Mouse (Mus musculus) heart, embryonic 12.5 days (tissue): ENCODE data around the gene Rtn2. TPM values are rescaled to one million over a fixed set of nuclear protein-coding genes. Genes with fewer than 3 reads are reported as not detected.
"Not testable (repeated sequence)": the region's sequence is repeated elsewhere in the genome, so short reads cannot be mapped to it uniquely, and the experiment has no call there.

ENCODE experiments used
- ATAC-seq: fragments of 200-750 bp; cut with Nextera tagmentation; 2 replicates; pipeline ENCODE4 v1.8.0; 2017; ENCODE audit warnings: moderate TSS enrichment, moderate library complexity; ENCODE audit not compliant: insufficient number of reproducible peaks, low FRiP score
- H3K27ac ChIP-seq: fragments of 300-500 bp; sonication (generic); 2 replicates; pipeline ENCODE4 v1.5.1; 2016; ENCODE audit warnings: mild to moderate bottlenecking, moderate library complexity; ENCODE audit not compliant: poor library complexity, severe bottlenecking
- H3K27me3 ChIP-seq: fragments of 300-500 bp; sonication (generic); replicated peaks from 2 replicates; pipeline ENCODE4 v1.6.1; 2016; ENCODE audit warnings: mild to moderate bottlenecking, moderate library complexity
- H3K36me3 ChIP-seq: fragments of 300-500 bp; sonication (generic); 2 replicates; pipeline ENCODE4 v1.6.1; 2016; ENCODE audit warnings: mild to moderate bottlenecking, moderate library complexity
- H3K4me1 ChIP-seq: fragments of 300-500 bp; sonication (generic); replicated peaks from 2 replicates; pipeline ENCODE4 v1.6.1; 2016; ENCODE audit warnings: mild to moderate bottlenecking
- H3K4me2 ChIP-seq: fragments of 300-500 bp; sonication (generic); 2 replicates; pipeline ENCODE4 v1.6.1; 2016; ENCODE audit warnings: mild to moderate bottlenecking, moderate library complexity
- H3K4me3 ChIP-seq: fragments of 300-500 bp; sonication (generic); 2 replicates; pipeline ENCODE4 v1.5.1; 2016; ENCODE audit warnings: mild to moderate bottlenecking
- H3K9ac ChIP-seq: fragments of 300-500 bp; sonication (generic); 2 replicates; pipeline ENCODE4 v1.6.1; 2016; ENCODE audit warnings: mild to moderate bottlenecking, moderate library complexity
- H3K9me3 ChIP-seq: fragments of 300-500 bp; sonication (generic); replicated peaks from 2 replicates; pipeline ENCODE4 v1.6.1; 2016; ENCODE audit warnings: mild to moderate bottlenecking, moderate library complexity
- WGBS: fragments of 180-500 bp; shearing (Covaris S2); methylation state at CpG from one replicate; pipeline ENCODE4 v1.1.7; 2016; 5-methylcytosine and 5-hydroxymethylcytosine counted together
- polyA plus RNA-seq: library from polyadenylated mRNA; unstranded; fragments of >200 nt; fragmentation: Nextera tagmentation; extraction: Ambion mirVana; gene quantifications from 2 replicates; pipeline ENCODE4 v1.2.1, GENCODE M21; 2016

Rtn2 gene
- polyA plus RNA-seq, 1 experiment from 2014 or later: 23.6 TPM

DNA sequence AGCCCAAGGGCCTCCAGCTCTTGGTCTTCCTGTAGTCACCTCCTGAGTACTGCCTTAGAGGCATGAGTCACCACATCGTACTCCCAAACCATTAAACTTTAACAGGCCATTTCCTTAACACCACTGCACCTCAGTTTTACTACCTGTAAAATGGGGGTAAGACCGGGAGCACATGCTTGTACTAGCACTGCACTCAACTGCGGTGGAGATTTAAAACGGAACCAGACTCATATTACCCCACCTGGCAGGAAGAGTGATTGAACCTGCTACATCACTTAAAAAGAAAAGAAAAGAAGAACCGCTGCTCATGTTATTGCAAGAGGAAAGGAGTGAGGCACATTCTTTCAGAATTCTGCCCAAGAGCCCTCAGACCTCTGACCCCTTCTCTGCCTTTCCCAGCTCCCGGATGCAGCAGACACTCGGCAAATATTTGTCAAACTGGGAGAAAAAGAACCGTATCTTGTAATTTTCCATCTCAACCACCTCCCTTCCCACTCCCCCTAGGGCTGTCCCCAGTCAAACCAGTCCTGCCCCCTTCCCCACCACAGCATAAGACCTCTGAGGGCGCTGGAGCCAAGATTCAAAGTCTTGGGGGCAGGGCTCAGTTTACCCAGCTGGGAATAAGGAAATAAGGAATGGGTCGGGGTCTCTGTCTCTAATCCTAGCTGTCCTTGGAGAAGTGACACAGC is 13.3 kb upstream of the Rtn2 start:
- Histone ChIP-seq H3K36me3 (peaks cover 36% of the 10 kb centered on the region), H3K4me1 (peaks cover 56% of the 10 kb centered on the region), H3K9me3 (no peaks in the 10 kb centered on the region), H3K4me2 (peak overlapping the region; percentile 99), H3K4me3 (peak overlapping the region; percentile 98), H3K27ac (peak overlapping the region; percentile 99), H3K9ac (peak overlapping the region; percentile 99), H3K27me3 (no peaks in the 10 kb centered on the region)
- 37% methylated on average over 10 of the region's 10 CpGs for WGBS
- 0 out of 2 replicates have a peak, but pooled peaks have one; percentile 24 for ATAC-seq

DNA sequence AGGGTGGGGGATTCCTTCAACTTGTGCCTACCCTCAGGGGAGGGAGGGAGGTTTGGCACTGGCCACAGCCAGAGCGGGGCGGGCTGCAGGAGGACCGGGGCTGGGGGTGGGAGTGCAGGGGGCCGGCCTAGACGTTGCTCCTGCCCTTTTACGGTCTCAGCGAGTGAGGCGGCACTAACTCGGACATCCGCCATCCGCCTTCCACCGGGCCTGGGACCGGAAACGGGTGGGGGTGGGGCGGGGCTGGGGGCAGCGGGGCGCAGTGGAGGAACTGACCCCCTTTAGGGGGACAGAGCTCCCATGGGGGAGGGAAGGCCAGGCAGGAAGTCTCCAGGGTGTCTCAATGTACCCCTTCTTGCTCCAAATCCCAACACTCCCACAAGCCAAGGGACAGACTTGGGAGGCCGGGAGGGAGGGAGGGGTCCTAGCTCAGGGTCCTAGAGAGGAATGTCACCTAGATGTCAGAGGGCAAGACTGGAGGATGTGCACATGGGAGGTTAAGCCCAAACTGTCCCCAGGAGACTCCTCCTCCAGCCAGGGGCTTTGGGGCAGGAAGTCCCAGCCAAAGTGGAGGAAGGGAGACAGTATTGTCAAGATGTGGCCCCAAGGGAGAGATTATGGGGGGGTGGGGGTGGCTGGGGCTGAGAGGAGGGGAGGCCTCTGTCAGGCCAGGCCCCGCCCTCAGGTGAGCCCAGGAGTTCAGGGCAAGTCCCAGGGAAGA is 12.5 kb upstream of the Rtn2 start:
- Histone ChIP-seq H3K4me1 (peaks cover 51% of the 10 kb centered on the region), H3K9ac (peak overlapping the region; percentile 99), H3K36me3 (peaks cover 28% of the 10 kb centered on the region), H3K4me2 (peak overlapping the region; percentile 99), H3K9me3 (no peaks in the 10 kb centered on the region), H3K27me3 (no peaks in the 10 kb centered on the region), H3K27ac (peak overlapping the region; percentile 99), H3K4me3 (peak overlapping the region; percentile 98)
- ATAC-seq: peak; percentile 80
- 2% methylated on average over 19 of the region's 19 CpGs for WGBS

DNA sequence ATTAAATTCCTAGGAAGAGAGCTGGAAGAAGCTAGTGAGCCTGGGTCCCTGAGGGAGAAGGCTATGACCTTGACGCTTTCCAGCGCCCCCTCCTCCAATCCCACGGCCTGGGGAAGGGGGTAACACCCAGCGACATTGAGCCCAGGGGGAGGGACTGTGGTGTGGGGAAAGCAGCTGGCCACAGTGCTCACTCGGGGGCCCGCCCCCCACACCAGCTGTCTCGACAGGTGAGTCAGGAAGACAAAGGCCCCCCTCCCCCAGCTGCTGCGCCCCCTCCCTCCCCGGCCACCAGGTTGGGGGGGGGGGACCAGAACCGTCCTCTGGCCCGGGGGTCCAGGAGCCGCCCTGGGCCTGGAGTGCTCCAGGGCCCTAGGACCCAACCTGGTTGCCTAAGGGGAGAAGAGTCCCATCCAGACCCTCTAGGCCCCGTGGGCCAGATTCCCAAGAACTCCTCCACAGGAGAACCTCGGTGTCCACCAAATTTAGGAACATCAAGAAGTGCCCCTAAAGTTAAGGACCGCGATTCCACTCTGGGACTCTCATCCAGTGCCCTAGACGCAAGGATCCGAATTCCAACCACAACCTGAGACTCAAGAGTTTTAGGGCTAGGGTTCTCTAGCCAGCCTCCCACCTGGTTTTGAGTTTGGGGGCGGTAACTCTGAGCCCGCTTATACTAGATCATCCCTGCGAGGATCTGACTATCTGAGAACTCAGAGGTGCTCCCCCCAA is 11.8 kb upstream of the Rtn2 start:
- no peak for ATAC-seq
- under 1% methylated on average over 20 of the region's 21 CpGs for WGBS

DNA sequence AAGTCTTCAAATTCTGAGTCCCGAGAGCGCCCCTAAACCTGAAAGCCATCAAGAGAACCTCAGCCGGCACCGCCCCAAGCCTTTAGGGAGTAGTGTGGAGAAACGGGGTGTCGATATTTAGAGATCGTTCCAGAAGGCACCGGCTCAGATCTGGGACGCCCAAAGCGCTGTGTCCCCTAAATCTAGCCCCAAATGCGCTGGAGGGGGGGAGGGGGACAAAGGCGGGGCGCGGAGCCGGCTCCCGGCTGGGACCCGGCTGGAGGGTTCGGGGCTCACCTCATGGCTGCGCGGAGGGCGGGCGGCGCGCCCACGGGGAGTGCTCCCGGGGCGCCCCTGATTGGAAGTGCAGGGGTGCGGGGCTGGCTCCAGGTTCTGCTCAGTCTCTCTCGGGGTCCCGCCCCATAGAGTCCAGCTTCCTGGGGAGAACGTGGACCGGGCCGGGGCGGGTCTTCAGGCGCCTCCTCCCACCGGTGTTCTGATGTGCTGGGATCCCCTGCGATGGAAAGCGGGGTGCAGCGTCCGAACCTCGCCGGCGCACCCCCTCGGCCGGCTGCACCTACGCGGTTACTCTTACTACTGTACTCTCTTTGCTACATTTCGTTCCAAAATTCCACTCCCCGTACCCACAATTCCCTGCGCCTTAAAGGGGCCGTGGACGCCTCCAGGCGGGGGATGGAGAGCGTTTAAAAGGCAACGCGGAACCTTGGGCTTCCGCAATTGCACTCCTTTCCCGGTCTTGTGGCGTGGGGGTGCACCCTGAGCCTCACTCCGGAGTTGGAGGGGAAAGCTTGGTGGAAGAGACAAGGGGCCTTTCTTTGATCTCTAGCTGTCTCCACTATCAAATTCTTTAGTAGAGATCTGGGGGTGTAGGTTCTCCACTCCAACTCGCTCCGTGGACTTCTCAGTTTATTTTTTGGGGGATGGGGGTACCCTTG is 10.9 kb upstream of the Rtn2 start, which contains the start of gene Vasp:
TSS of gene Vasp (minus strand) at position 580 of the 935 bp plus-strand sequence.
- H3K9ac ChIP-seq: peak within 1 kb of the TSS; percentile 99
- peaks cover 16% of the 10 kb centered on the region for H3K36me3 ChIP-seq
- peak within 1 kb of the TSS; percentile 99 for H3K4me2 ChIP-seq
- ATAC-seq: peak; percentile 75
- under 1% methylated on average over 58 of the region's 62 CpGs for WGBS
- no peaks in the 10 kb centered on the region for H3K27me3 ChIP-seq
- peaks cover 35% of the 10 kb centered on the region for H3K4me1 ChIP-seq
- peak within 1 kb of the TSS; percentile 98 for H3K4me3 ChIP-seq
- peaks cover 5% of the 10 kb centered on the region; the same call in 1 of the 2 replicates for H3K9me3 ChIP-seq
- H3K27ac ChIP-seq: peak within 1 kb of the TSS; percentile 99

More for the DNA sequence above, 11.8 kb upstream of the Rtn2 start:
- H3K4me1 ChIP-seq: peaks cover 43% of the 10 kb centered on the region
- no peaks in the 10 kb centered on the region for H3K9me3 ChIP-seq
- H3K4me2 ChIP-seq: peak overlapping the region; percentile 99
- peak overlapping the region; percentile 99 for H3K27ac ChIP-seq
- peak overlapping the region; percentile 99 for H3K9ac ChIP-seq
- peak overlapping the region; percentile 98 for H3K4me3 ChIP-seq
- H3K27me3 ChIP-seq: no peaks in the 10 kb centered on the region
- H3K36me3 ChIP-seq: peaks cover 24% of the 10 kb centered on the region

DNA sequence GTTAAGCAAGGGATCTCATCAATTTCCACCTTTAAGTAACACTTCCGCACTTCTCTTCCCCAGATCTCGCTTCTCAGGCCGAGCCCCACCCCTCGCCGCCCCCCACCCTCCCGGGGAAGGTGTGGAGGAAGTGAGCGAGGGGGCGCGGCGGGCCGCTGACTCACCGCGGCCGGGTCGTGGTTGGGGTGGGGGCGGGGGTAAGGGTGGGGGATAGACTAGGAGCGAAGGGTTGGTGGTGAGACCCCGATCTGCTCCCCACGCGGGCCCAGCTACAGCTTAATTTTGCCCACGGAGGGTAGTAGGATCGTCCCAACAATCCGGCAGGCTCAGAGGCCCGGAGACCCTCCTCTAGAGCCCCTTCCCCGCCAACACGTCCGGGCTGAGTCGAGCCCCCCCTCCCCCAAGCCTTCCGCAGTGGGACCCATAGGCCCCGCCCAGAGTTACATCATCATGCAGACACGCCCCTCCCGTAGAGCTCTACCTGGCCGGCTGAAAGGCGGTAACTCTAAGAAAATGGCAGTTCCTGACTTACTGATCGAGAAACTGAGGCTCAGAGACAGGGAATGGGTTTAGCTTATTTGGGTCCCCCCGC is 10.2 kb upstream of the Rtn2 start:
- Histone ChIP-seq H3K27me3 (peaks cover 5% of the 10 kb centered on the region; the same call in 1 of the 2 replicates), H3K4me1 (peaks cover 27% of the 10 kb centered on the region), H3K27ac (peak overlapping the region; percentile 99), H3K4me3 (peak overlapping the region; percentile 98), H3K9ac (peak overlapping the region; percentile 99), H3K4me2 (peak overlapping the region; percentile 99), H3K36me3 (peaks cover 11% of the 10 kb centered on the region), H3K9me3 (peaks cover 5% of the 10 kb centered on the region; the same call in 1 of the 2 replicates)
- under 1% methylated on average over 31 of the region's 36 CpGs for whole genome bisulfite sequencing
- peak; percentile 73 for ATAC-seq

DNA sequence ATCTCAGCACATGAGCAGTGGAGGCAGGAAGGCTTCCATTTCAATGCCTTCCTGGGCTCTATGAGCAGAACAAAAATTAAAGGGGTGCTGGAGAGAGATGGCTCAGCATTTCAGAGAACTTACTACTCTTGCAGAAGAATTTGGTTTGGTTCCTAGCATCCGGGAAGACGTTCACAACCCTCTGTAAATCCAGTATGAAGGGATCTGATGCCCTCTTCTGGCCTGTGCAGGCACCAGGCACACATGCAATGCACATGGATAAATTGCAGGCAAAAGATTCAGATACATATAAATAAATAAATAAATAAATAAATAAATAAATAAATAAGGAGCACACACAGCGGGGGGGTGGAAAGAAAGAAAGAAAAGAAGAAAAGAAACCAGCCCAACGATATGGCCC is 6.2 kb upstream of the Rtn2 start:
- peaks cover 5% of the 10 kb centered on the region; the same call in 1 of the 2 replicates for H3K9me3 ChIP-seq
- H3K27ac ChIP-seq: no peak overlapping the region
- H3K36me3 ChIP-seq: no peaks in the 10 kb centered on the region
- H3K4me3 ChIP-seq: no peak overlapping the region
- H3K4me2 ChIP-seq: no peak overlapping the region
- no peak overlapping the region for H3K9ac ChIP-seq
- peaks cover 14% of the 10 kb centered on the region for H3K4me1 ChIP-seq
- ATAC-seq: no peak
- 51% methylated on average over 4 of the region's 4 CpGs for WGBS
- H3K27me3 ChIP-seq: peaks cover 42% of the 10 kb centered on the region

DNA sequence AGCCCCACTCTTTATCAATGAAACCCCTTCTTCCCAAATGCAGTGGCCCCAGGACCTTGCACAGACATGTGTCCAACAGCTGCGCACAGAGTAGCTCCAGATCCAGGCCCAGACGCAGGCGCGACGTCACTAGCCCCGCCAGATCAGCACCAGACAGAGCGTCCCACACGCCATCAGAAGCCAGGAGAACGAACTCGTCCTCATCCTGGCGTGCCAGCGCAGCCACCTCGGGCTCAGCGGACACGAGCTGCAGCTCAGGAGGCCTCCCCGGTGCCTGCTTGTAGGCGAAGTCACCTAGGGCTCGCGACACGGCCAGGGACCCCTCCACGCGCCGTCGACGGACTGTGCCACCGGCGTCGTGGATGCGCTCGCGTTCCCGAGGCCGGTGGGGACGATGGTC is 3.4 kb upstream of the Rtn2 start:
- Histone ChIP-seq H3K27ac (no peak overlapping the region), H3K36me3 (no peaks in the 10 kb centered on the region), H3K4me1 (peaks cover 21% of the 10 kb centered on the region), H3K9ac (no peak overlapping the region), H3K9me3 (peaks cover 5% of the 10 kb centered on the region; the same call in 1 of the 2 replicates), H3K27me3 (peaks cover 59% of the 10 kb centered on the region), H3K4me2 (peak overlapping the region; percentile 75), H3K4me3 (peak overlapping the region; percentile 43)
- WGBS: 3% methylated on average over 34 of the region's 34 CpGs
- no peak for ATAC-seq

DNA sequence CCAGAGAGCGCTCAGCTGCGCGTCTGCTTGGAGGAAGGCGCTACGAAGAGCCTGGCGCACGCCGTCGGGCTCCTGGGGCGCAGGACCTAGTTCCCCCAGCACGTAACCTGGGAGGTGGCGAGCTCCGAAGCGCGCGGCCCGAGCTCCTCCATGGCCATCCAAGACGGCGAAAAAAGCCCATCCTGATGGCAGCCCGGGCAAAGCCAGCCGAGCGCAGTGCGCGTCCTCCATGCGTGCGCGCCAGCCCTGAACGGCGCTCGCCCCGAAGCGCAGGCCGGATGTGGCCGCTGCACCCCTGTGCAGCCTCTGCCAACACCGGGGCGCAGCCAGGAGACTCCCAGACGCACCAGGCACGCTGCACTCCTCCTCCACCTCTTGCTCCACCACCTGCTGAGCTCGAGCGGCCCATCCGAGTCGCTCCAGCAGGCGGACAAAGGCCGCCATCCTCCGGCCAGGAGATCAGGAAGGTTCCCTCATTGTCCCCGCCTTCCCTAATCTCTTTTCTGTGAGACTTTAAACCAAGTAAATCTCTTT is 2.8 kb upstream of the Rtn2 start, which contains the start of gene Ppm1n:
TSS of gene Ppm1n (minus strand) at position 484 of the 534 bp plus-strand sequence.
- Histone ChIP-seq H3K4me2 (peak within 1 kb of the TSS; percentile 75), H3K4me3 (peak within 1 kb of the TSS; percentile 43), H3K9ac (0 out of 2 replicates have a peak within 1 kb of the TSS, but pooled peaks have one; percentile 55), H3K27me3 (peaks cover 59% of the 10 kb centered on the region), H3K4me1 (peaks cover 21% of the 10 kb centered on the region), H3K36me3 (no peaks in the 10 kb centered on the region), H3K27ac (no peak within 1 kb of the TSS), H3K9me3 (peaks cover 5% of the 10 kb centered on the region; the same call in 1 of the 2 replicates)
- no peak for ATAC-seq
- under 1% methylated on average over 46 of the region's 46 CpGs for WGBS

DNA sequence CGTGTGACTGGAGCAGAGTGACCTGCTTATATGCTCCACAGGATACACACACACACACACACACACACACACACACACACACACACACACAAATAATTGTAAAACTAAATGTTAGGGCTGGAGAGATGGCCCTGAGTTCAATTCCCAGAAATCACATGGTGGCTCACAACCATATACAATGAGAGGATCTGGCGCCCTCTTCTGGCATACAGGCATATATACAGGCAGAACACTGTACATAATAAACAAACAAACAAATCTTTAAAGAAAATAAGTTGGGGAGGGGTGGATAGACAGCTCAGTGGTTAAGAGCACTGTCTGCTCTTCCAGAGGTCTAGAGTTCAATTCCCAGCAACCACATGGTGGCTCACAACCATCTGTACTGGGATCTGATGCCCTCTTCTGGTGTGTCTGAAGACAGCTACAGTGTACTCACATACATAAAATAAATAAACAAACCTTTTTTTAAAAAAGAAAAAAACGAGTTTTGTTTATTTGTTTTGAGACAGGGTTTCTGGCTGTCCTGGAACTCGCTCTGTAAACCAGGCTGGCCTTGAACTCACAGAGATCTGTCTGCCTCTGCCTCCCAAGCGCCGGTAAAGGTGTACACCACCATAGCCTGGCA is 632 bp upstream of the Rtn2 start:
- Histone ChIP-seq H3K27me3 (peaks cover 69% of the 10 kb centered on the region), H3K4me1 (peaks cover 21% of the 10 kb centered on the region), H3K4me2 (peak overlapping the region; percentile 95), H3K4me3 (peak overlapping the region; percentile 53; the same call in 1 of the 2 replicates)
- peak; percentile 3; the same call in 1 of the 2 replicates for ATAC-seq
- not testable (repeated sequence) for H3K9me3 ChIP-seq, H3K27ac ChIP-seq, H3K9ac ChIP-seq, H3K36me3 ChIP-seq
- WGBS: 33% methylated on average over 6 of the region's 6 CpGs
